Mouse (Mus musculus) urinary bladder, adult 2 months (tissue): ENCODE data around the gene 6030408B16Rik. TPM values are rescaled to one million over a fixed set of nuclear protein-coding genes. Genes with fewer than 3 reads are reported as not detected.

ENCODE experiments used
- DNase-seq: peaks from one replicate; pipeline ENCODE4 v3.0.0; 2022; ENCODE audit warnings: low spot score
- polyA plus RNA-seq: library from polyadenylated mRNA; depleted of rRNA; stranded (reverse); fragments of >200 nt; gene quantifications from 2 replicates; pipeline ENCODE4 v1.2.3, GENCODE M21; 2012

Gene 6030408B16Rik
- polyA plus RNA-seq, 1 experiment = 3.5 TPM

DNA sequence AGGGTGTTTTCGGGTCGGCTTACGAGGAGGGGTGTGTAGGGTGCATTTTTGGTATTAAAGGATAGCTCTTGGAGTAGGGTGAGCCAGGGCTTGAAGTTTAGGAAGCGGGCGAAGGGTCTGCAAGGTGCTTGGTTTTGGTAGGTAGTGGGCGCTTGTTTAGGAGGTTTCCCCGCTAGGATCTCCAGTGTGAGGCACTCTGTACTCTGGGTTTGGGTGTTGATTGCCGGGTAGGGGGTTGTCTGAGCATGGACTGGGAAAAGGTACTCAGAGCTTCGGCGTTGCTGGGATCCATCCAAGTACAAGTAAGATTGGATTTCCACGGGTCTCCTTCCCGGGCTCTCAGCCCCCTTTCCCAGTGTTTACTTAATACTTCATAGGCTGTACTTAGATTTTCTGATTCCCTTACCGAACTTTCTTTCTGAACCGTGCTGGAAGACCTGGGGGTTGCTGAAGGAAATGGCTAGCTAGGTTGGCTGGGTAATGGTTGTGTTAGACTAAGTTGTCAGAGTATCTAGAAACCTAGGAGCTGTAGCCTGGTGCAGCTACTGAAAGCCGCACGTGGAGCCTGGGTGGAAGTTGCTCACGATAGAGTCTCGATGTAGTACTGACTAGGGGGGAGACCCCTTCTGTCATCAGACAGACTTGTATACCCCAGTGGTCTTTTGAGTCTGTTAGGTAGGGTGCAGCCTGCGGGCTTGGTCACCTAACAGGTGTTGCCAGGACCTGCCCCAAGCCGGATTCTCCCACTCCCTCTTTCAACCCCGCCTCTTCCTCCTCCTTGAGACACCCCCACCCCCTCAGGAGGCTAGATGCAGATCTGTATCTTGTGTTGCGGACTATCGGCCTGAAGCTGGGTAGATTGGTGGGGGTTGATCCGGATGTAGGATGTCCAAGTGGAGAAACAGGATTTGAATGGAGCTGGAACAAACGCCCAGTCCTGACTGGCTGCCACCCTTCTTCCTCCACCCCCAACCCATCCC lies 25.7 kb upstream of the 6030408B16Rik start:
- peak; percentile 41 for DNase-seq

DNA sequence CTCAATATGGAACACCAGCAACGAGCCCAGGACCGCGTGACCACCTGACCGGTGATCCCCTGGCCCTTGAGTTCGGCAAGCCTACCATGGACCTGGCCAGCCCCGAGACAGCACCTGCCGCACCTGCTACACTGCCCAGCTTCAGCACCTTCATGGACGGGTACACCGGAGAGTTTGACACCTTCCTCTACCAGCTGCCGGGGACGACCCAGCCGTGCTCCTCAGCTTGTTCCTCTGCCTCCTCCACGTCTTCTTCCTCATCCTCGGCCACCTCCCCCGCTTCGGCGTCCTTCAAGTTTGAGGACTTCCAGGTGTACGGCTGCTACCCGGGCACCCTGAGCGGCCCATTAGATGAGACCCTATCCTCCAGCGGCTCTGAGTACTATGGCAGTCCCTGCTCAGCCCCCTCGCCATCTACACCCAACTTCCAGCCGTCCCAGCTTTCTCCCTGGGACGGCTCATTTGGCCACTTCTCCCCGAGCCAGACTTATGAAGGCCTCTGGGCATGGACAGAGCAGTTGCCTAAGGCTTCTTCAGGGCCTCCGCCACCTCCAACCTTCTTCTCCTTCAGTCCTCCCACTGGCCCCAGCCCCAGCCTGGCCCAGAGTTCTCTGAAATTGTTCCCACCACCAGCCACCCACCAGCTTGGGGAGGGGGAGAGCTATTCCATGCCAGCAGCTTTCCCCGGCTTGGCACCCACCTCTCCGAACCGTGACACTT lies 22.8 kb upstream of the 6030408B16Rik start:
- DNase-seq = no peak

DNA sequence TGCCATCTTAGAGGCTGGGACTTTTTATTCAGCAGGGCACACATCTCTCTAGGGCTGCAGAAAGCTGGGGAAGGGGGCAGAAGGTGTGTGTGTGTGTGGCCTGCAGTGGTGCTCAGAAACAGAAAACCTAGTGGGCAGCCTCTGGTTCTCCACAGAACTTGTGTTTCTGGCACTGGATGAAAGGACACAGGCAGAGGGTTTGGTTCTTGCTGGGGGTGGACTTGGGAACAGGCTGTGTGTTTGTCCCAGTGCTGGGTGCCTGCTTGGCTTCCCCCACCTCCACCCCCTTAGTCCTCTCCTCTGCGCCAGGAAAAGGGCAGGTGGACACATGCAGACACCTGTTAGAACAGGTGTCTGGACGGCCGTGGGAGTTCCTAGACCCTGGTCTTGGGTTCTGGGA lies 21.9 kb upstream of the 6030408B16Rik start:
- DNase-seq = no peak

DNA sequence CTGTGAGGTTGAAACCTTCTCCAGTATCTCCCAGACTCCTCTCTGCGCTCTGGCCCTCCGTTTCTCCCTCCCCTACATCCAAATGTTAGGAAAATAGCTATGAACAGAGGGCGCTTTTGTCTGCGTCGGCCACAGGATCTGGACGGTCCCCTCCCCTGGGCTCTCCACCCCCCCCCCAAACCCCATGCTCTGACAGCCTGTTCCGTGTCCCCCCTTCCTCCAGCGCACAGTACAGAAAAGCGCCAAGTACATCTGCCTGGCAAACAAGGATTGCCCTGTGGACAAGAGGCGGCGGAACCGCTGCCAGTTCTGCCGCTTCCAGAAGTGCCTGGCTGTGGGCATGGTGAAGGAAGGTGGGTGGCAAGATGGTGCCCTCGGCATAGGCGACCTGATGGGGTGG lies 21.5 kb upstream of the 6030408B16Rik start:
- no peak for DNase-seq

DNA sequence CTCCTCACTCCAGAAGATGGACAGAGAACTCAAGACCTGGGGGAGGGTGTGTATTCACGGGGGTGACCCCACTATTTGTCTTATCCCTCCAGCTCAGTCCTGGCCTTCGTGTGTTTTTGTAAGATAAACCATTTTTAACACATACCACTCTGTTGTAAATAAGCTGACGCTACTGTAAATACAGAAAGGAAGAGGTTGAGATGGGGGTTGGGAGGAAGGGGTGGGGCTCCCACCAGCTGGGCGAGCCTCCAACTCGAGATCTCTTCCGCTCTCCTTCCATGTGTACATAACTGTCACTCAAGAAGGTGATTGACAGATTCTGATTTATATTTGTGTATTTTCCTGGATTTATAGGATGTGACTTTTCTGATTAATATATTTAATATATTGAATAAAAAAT lies 18.6 kb upstream of the 6030408B16Rik start:
- no peak for DNase-seq

DNA sequence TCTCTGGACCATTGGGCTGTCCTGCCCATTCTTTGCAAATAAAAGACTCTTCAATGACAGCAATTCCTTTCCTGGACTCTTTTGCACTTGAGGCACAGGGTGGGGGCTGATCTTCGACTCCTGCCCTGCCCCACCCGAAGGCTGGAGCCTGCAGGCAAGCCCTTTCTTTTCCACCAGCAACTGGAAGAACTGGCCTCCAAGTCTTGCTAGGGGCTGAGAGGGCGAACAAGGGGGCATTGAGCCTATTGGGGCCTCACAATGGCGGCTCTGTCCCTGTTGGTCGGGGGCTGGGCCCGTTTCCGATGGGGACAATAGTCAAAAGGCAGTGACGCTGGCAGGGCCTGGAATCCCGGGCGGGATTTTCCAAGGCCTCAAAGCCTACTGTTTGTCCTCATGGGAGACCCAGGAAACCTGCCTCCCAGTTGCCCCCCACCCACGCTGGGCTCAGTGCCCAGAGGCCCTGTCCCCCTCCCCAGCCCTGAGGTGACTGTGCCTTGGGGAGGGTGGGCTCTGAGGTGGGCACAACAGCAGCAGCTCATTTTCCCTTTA lies 15.6 kb upstream of the 6030408B16Rik start:
- no peak for DNase-seq

DNA sequence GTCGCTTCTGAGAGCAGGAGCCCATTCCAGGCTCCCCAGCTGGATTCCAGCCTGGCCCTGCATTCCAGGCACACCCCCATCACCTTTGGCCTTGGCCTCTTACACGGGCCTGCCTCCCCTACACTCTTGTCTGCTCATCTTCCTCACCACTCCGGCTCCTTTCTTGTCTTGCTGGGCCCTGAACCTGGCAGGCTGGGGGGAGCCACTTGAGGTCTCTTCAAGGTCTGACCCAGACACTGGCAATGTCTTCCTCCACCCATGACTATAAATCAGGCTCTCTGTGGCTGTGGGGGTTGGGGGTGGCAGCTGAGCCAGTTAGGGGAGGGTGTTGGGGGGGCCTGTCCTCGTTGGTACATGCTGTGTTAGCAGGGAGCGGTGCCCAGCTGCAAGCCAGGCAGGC lies 14.4 kb upstream of the 6030408B16Rik start:
- DNase-seq = no peak

DNA sequence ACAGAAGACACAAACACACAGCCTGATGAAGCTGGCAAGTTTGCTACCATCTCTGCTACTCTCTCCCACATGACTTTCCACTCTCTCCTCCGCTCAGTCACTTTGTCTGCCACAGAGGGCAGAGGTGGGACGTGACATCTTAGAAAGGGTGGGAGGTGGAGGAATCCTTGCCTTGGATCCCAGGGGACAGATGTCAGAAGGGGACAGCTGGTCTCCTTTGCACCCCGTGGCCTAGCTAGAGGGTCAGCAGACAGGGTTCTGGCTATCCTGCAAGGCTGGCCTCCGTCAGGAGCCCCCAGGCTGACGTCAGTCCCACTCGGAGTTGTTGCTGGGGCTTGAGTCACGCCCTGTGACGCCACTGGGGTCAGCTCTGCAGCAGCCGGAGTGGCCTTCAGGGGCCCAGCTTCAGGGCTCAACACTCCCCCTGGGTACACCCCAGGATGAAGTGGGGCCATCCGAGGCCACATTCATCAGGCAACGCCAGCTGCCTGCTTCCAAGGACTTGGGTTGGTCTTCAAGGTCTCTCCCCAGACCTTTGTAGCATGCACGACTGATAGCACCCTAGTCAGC lies 13.5 kb upstream of the 6030408B16Rik start:
- DNase-seq = no peak

DNA sequence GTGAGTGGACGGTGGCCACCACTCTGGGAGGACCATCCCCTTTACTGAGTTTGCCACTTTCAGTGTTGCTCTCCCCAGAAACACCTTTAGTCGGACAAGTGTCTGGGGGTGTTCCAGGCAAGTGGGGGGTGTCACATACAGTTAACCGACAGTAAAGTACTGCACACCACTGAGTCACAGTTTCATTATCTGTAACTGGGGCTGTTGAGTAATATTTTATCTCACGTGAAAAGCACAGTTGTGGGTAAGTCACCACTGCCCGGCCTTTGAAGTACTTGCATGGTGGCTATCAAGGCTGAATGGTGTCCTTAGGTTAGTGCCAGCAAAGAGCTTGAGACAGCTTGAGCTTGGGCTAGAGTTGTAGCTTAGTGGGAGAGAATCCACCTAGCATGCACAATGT lies 10.5 kb upstream of the 6030408B16Rik start:
- no peak for DNase-seq

DNA sequence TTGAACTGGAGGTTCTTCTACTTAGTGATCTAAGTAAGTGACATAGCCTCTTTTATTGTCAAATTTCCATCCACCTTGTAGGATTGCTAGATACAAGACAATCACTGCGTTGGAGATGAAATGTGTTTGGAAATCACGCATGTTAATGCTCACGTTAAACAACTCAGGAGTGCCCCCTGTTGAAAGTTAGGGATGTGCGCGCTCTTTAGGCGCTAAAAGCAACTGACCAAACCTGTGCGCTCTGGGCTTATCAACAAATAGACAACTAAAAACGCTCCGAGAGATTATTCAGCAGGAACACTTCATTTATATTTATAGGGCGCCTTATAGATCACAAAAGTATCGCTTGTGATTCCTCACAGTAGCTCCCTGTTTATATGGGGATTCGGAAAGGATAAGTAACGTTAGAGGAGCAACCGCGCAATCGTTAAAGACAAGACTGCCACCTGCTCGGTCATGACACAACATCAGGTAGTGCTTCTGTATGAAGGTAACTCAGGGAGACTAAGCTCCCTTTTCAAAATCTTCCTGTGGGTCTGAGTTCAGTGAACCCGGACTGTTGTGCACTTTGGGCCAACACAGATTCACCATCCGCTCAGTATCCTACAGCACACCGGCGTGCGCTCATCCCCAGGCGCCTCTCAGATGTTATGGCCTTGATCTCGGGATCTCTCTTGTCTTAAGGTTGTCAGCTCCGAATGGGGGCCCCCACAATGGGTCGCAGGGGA lies 9.7 kb upstream of the 6030408B16Rik start:
- no peak for DNase-seq

DNA sequence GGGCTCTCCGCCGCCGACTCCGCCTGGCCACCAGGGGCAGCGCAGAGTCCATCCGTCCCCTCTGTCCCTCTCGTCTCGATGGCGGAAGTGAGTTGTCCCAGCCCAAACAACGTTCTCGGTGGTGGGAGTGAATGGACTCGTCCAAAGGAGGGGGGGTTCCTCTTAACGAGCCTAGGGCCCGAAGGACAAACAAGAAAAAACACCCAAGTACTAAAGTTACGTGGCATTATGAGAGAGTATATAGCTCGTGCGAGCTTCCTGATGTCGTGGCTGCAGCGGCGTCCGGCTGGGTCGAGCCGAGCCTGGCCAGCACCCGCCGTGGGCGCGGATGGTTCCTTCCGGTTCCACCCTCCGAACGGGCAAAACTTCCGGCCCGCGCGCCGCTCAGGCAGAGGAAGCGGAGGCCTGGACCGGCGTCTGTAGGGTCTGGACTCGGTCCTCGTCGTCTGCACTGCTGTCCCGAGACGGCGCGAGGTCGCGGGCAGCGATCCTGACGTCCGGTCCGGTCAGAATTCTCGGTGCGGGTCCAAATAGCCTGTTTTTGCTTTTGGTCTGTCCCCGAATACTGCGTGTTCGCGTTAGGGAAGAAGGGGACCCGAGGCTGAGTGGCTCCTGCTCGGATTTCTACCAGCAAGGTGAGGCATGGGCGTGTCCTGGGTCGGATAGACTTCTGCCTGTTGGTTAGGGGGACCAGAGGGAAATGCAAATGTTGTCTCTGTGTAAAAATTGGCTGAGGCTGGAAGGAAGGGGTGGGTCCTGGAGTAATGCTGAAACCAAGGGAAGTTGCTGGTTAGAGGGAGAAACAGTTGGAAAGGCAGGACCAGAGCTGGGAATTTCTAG lies 8.9 kb upstream of the 6030408B16Rik start, which contains the start of gene Atg101:
Gene Atg101, plus strand, starts transcription at position 362 of the 840 bp plus-strand sequence.
- DNase-seq = peak; percentile 90

DNA sequence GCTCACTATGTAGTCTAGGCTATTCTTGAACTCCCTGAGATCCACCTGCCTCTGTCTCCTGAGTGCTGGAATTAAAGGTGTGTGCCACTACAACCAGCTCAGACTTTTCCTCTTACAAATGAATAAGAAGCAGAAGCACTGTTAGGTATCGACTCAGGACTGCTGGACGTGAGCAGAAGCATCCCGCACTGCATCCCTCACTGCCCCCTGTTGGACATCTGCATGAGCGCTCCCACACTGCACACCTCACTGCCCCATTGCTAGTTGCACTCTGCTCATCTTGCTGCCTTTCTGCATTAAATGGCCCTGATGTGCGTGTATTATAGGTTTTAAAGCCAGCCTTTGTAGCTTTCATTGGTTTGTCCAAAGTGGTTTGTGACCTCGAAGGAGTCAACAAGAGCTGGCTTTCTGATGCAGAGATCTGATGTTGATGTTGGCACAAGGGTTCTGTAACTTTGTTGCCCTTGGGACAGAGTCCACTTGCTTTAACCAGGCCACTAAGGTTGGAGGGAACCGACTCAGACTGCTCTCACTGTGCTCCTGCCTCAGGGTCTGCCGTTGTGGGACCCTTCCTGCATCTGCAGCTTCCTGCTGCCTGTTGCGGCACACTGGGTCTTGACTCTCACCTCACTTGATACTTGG lies 6.8 kb upstream of the 6030408B16Rik start:
- no peak for DNase-seq

DNA sequence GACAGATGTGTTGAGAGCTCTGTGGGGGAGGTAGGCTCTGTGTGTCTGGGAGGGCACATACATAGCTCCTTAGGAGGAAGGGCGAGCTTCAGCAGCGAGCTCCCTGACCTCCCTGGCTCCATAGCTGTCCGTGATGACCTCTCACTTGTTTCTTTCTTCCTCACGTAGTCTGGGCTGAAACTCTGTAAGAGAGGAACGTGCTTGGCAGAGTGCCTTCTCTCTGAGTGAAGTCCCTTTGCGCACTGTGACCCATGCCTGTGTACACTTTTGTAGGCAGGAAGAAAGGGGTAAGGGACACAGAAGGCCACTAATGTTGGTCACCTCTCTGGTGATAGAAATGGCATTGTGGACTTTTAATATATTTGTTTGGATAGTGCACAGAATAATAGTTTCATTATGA lies 5.7 kb upstream of the 6030408B16Rik start:
- no peak for DNase-seq

DNA sequence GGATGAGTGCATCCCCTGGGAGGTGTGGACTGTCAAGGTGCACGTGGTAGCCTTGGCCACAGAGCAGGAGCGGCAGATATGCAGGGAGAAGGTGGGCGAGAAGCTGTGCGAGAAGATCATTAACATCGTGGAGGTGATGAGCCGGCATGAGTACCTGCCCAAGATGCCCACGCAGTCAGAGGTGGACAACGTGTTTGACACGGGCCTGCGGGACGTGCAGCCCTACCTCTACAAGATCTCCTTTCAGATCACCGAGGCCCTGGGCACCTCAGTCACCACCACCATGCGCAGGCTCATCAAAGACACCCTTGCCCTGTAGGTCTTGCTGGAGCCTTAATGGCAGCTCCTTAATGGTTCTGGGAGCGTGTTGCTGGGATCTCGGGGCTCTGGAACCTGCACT lies 2.7 kb upstream of the 6030408B16Rik start:
- no peak for DNase-seq

DNA sequence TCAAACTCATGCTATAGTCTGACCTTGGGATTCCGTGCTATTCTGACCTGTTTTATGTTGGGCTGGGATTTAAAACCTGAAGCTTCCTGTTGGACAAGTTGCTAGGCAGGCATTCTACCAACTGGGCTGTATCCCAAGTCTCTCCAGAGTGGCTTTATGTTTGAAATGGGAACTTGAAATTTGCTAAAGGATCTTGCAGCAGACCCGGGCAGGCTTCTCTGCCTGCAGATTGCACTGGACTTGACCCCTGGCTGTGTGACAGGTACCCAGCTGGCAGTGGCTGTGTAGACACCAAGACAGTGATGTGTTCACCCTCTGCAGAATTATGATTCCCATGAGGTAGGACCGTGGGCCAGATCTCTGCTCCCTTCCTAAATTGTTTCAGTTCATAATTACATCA lies 1.0 kb upstream of the 6030408B16Rik start:
- DNase-seq = no peak

DNA sequence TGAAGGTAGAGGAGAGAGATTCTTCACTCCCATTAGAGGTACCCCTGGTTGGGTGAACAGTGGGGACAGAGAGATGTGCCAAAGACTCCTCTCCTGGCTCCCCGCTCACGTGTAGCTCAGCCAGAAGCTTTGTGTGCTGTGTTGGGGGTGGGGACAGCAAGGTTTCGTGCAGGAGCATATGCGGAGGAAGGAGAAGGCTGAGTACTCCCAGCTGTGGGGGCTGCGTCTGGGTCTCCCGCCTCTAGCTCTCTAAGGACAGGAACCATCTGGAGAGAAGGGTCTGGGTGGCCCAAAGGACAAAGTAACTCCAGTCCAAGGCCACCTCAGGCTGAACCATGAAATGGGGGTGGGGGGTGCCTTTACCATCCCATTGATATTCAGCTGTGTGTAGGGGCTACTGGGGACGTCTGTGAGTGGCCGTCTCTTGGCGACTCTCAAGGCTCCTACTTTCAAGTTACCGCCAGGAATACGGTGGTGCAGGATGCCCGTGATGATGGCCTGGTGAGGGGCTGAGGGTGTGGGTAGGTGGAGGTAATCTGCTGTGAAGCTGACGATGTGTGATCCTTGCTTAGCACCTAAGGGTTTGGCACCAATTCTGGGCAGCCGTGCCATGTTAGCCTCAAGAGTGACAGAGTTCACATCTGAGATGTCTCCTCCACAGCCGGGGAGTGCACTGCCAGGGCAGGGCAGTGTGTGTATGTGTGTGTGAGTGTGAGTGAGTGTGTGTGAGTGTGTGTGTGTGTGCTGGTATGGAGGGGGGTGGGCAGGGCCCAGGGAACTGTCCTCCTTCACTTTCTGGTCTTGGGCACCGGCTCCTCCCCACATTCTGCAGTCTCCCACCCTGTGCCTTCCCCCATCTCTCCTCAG lies 1.2 kb downstream of the 6030408B16Rik start:
- DNase-seq = no peak

DNA sequence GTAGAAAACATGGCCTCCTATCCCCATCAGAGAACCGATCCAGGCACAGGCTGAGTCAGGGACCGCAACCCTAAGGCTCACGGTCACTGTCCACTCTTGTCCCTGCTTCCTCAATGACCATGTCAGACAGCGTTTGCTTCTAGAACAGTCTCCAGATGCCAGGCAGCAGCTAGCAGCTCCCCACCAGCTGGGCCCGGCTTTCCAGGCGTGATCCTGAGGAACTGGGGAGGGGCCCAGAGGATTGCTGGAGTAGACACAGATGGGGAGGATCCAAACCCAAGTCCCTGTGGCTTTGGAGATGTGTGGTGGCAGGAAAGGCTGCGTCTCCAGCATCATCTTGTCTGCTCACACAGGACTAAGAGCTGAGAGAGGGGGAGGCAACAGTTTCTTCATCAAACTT lies 2.1 kb downstream of the 6030408B16Rik start:
- DNase-seq = no peak

DNA sequence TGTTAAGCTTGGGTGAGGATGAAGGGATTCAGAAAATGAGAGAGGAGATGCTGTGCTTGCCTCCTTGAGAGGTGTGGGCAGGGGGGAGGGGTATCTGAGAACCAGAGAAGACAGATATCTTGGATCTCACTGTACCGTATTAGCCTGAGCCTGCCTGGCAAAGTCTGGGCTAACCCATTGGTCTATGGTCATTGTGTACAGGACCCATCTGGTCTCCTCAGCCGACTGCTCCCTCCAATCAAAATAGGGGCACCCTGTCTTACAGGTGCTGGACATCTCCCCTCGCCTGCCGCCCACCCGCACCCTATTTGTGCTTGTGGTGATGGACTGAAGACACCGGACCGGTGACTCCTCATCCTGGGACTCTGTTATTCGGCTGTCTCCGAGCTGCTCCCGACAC lies 2.6 kb downstream of the 6030408B16Rik start:
- no peak for DNase-seq

DNA sequence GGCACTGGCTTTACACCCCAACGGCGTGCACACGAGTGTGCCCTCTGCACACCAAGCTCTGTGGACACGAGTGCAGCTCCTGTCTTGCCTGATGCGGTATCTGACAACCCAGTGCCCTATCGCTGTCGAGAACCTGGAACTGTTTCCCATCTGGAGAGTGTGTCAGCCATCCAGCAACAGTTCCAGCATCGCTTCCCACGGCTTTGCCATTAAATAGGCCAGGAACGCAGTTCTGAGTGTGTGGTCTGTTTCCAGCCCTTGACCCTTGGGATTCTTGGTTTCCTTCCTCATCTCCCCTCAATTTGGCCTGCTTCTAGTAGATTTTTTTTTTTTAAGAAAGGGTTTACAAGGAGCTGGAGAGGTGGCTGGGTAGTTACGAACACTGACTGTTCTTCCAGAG lies 3.1 kb downstream of the 6030408B16Rik start:
- no peak for DNase-seq
